Mouse (Mus musculus) forebrain, postnatal 0 days (tissue): ENCODE measurements around the gene Ism2. TPM values are rescaled to one million over a fixed set of nuclear protein-coding genes. Genes with fewer than 3 reads are reported as not detected.

Source experiments
- ATAC-seq: fragments of 200-750 bp; cut with Nextera tagmentation; 2 replicates; pipeline ENCODE4 v1.8.0; 2017; ENCODE audit warnings: mild to moderate bottlenecking, moderate library complexity
- DNase-seq: peaks from one replicate; pipeline ENCODE4 v3.0.0-alpha.2; 2015
- H3K27ac ChIP-seq: fragments of 300-500 bp; sonication (generic); 2 replicates; pipeline ENCODE4 v1.5.1; 2014; ENCODE audit warnings: low read depth, mild to moderate bottlenecking, antibody characterized with exemption, low read length, moderate library complexity, mixed read lengths
- H3K27me3 ChIP-seq: fragments of 300-500 bp; sonication (generic); 2 replicates; pipeline ENCODE4 v1.6.1; 2014; ENCODE audit warnings: mild to moderate bottlenecking, low read length, mixed read lengths; ENCODE audit not compliant: insufficient read depth
- H3K36me3 ChIP-seq: fragments of 300-500 bp; sonication (generic); 2 replicates; pipeline ENCODE4 v1.6.1; 2014; ENCODE audit warnings: mild to moderate bottlenecking, moderate library complexity; ENCODE audit not compliant: insufficient read depth
- H3K4me1 ChIP-seq: fragments of 300-500 bp; sonication (generic); 2 replicates; pipeline ENCODE4 v1.6.1; 2014; ENCODE audit warnings: antibody characterized with exemption; ENCODE audit not compliant: insufficient read depth
- H3K4me2 ChIP-seq: fragments of 300-500 bp; sonication (generic); 2 replicates; pipeline ENCODE4 v1.6.1; 2014; ENCODE audit warnings: low read depth, mild to moderate bottlenecking, moderate library complexity
- H3K4me3 ChIP-seq: fragments of 300-500 bp; sonication (generic); 2 replicates; pipeline ENCODE4 v1.5.1; 2014; ENCODE audit warnings: low read depth, low read length, mixed read lengths
- H3K9ac ChIP-seq: fragments of 300-500 bp; sonication (generic); 2 replicates; pipeline ENCODE4 v1.6.1; 2014; ENCODE audit warnings: mild to moderate bottlenecking
- H3K9me3 ChIP-seq: fragments of 300-500 bp; sonication (generic); 2 replicates; pipeline ENCODE4 v1.6.1; 2016; ENCODE audit warnings: low read length
- CTCF ChIP-seq: sonication (generic); IDR thresholded peaks from 2 replicates; pipeline ENCODE4 v1.5.1; 2016; ENCODE audit warnings: antibody characterized with exemption, control low read depth, low read depth
- WGBS: fragments of 180-500 bp; shearing (Covaris S2); extraction: QIAGEN DNeasy Blood & Tissue Kit; methylation state at CpG from one replicate; pipeline ENCODE4 v1.1.7; 2014; 5-methylcytosine and 5-hydroxymethylcytosine counted together
- polyA plus RNA-seq: library from polyadenylated mRNA; unstranded; fragments of >200 nt; fragmentation: Nextera tagmentation; extraction: Ambion mirVana; gene quantifications from 2 replicates; pipeline ENCODE4 v1.2.1, GENCODE M21; 2015
- total RNA-seq: library from RNA; depleted of rRNA; stranded (reverse); fragments of >200 nt; gene quantifications from 2 replicates; pipeline ENCODE4 v1.2.3, GENCODE M21; 2014

Gene Ism2
- total and polyA plus RNA-seq, 2 experiments from 2014 or later = 1.1 to 1.8 TPM

DNA sequence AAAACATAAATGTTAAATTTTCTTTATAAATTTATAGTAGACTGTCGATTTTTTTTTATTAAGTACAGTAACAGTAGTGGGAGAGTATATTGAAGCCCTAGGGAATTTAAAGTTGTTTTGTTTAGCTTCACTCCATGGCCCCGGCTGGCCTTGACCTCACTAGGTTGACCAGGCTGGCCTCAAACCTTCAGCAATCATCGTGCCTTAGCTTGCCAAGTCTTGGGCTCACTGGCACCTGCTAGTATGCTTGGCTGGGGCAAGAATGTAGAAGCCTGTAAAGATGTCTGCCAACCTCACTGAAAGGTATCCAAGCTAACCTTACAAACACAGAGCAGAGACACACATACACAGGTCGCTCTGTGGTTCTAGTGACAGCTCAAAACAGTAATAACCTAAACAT, 33.0 kb upstream of the Ism2 start:
- Histone ChIP-seq H3K36me3 (no peaks in the 10 kb centered on the region; the same call in 1 of the 2 replicates), H3K9ac (no peak overlapping the region), H3K4me1 (0 out of 2 replicates have a peak, but pooled peaks cover 8% of the 10 kb centered on the region), H3K4me2 (no peak overlapping the region), H3K9me3 (no peaks in the 10 kb centered on the region), H3K27me3 (no peaks in the 10 kb centered on the region), H3K27ac (no peak overlapping the region), H3K4me3 (no peak overlapping the region)
- WGBS = 73% methylated on average over 4 of the region's 4 CpGs
- DNase-seq (no peak), ATAC-seq (no peak)
- TF ChIP-seq CTCF = no peak

DNA sequence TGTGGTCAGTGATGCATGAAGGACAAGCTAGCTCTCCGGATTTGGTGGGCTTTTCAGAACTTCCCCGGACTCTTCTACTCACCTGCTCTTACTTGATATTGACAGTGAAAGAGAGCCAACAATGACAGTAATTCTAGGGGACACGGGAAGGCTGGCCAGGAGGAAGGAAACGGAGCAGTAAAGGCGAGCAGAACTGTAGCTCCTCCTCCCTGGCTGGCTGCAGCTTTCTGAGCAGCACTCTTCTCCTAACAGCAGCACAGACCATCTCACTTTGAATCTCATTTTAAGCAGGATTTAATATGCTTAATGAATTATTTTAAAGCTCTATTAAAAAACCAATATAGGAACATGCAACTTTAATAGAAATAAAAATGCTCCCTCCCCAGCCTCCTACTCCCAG, 32.4 kb upstream of the Ism2 start:
- no peak for TF ChIP-seq CTCF
- Histone ChIP-seq H3K4me3 (no peak overlapping the region), H3K9me3 (no peaks in the 10 kb centered on the region), H3K9ac (no peak overlapping the region), H3K27ac (no peak overlapping the region), H3K4me1 (0 out of 2 replicates have a peak, but pooled peaks cover 8% of the 10 kb centered on the region), H3K27me3 (no peaks in the 10 kb centered on the region), H3K4me2 (no peak overlapping the region), H3K36me3 (no peaks in the 10 kb centered on the region; the same call in 1 of the 2 replicates)
- WGBS = 19% methylated on average over 5 of the region's 5 CpGs
- no peak for DNase-seq
- ATAC-seq = no peak

DNA sequence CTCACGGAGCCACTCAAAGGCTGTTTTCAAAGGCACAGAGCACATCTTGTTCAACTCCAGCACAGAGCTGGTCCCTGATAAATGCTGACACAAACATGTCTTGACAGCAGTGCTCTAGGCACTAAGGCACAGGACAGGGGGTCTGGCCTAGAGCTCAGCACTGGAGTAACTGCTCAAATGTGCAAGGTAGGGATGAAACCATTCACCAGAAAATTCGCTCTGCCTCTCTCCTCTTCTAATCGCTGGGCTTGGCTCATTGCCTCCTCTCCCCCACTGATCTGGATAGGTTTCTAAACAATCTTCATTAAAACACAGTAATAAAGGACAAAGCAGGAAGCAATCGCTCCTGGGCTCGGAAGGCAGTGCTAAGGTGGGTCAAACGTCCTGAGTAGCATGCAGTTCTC, 31.6 kb upstream of the Ism2 start:
- no peak overlapping the region for H3K27ac ChIP-seq
- no peak for TF ChIP-seq CTCF
- no peak for ATAC-seq
- no peaks in the 10 kb centered on the region for H3K27me3 ChIP-seq
- no peak overlapping the region for H3K4me2 ChIP-seq
- H3K36me3 ChIP-seq = no peaks in the 10 kb centered on the region; the same call in 1 of the 2 replicates
- DNase-seq = no peak
- 32% methylated on average over 6 of the region's 6 CpGs for WGBS
- no peaks in the 10 kb centered on the region for H3K9me3 ChIP-seq
- H3K9ac ChIP-seq = no peak overlapping the region
- 0 out of 2 replicates have a peak, but pooled peaks cover 8% of the 10 kb centered on the region for H3K4me1 ChIP-seq
- H3K4me3 ChIP-seq = no peak overlapping the region

DNA sequence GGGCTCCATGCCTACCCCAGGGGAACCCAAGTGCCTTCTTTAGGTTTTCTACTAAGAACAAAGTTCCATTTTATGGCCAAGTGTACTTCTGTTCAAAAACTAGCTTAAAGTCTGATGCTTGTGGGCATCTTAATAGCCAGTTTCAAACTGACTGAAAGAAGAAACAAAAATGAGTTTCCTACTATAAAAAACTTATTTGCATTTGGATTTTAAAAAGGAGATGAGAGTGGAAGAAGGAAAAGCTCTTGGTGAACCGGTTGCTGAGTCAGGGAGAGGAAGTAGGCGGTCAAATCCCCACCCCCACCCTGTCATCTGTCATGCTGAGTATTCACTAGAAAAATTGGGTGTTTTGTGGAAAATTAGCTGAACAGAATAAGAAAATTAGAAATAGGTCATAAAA, 30.7 kb upstream of the Ism2 start:
- WGBS = 71% methylated on average over 2 of the region's 2 CpGs
- no peak overlapping the region for H3K9ac ChIP-seq
- ATAC-seq (no peak), DNase-seq (no peak)
- no peaks in the 10 kb centered on the region for H3K27me3 ChIP-seq
- no peak overlapping the region for H3K27ac ChIP-seq
- no peak overlapping the region for H3K4me3 ChIP-seq
- no peak for TF ChIP-seq CTCF
- 0 out of 2 replicates have a peak, but pooled peaks cover 8% of the 10 kb centered on the region for H3K4me1 ChIP-seq
- no peak overlapping the region for H3K4me2 ChIP-seq
- no peaks in the 10 kb centered on the region for H3K9me3 ChIP-seq
- H3K36me3 ChIP-seq = no peaks in the 10 kb centered on the region; the same call in 1 of the 2 replicates

DNA sequence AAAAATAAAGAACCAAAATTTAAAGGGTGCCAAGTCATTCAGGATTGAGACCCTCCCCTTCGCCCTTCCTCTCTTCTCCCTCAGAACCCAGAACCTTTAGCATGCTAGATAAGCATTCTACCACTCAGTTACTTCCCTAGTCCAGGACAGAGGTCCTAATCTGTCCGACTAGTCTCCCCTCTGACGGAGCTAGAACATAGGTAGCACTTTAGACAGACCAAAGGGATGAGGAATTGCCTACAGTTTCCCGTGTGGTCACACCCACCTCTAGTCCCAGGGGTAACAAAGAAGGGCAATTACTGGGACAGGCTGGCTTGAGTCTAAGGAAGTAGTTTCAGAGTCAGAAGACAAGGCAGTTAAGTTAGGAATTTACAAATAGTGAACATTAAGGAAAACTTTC, 28.5 kb upstream of the Ism2 start:
- Histone ChIP-seq H3K4me2 (no peak overlapping the region), H3K27ac (no peak overlapping the region), H3K4me3 (no peak overlapping the region), H3K27me3 (no peaks in the 10 kb centered on the region), H3K36me3 (no peaks in the 10 kb centered on the region; the same call in 1 of the 2 replicates), H3K9me3 (no peaks in the 10 kb centered on the region), H3K9ac (no peak overlapping the region), H3K4me1 (0 out of 2 replicates have a peak, but pooled peaks cover 8% of the 10 kb centered on the region)
- no peak for ATAC-seq
- no peak for TF ChIP-seq CTCF
- no peak for DNase-seq
- 24% methylated on average over 4 of the region's 4 CpGs for WGBS

DNA sequence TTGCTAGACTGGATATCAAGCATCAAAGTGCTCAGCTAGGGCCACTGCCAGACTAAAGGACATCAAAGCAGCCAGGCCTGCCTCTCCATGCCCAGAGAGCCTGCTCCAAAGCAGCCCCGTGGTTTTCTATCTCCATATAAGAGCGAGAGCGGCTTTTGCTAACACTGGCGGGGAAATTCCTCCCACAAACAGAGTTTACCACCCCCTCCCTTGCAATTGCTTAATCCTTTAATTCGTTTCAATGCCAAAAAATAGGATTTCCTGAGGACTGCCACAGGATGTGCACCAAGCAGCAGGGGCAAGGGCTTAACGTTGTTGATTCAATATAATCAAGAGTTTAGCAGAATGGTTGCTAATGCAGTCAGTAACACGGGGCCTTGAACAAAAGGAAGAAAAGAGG, 28.1 kb upstream of the Ism2 start:
- DNase-seq (no peak), ATAC-seq (peak; percentile 55)
- Histone ChIP-seq H3K27me3 (no peaks in the 10 kb centered on the region), H3K9me3 (no peaks in the 10 kb centered on the region), H3K9ac (no peak overlapping the region), H3K36me3 (no peaks in the 10 kb centered on the region; the same call in 1 of the 2 replicates), H3K4me3 (no peak overlapping the region), H3K27ac (no peak overlapping the region), H3K4me2 (no peak overlapping the region), H3K4me1 (0 out of 2 replicates have a peak, but pooled peaks cover 8% of the 10 kb centered on the region)
- 11% methylated on average over 7 of the region's 7 CpGs for WGBS
- TF ChIP-seq CTCF = no peak

DNA sequence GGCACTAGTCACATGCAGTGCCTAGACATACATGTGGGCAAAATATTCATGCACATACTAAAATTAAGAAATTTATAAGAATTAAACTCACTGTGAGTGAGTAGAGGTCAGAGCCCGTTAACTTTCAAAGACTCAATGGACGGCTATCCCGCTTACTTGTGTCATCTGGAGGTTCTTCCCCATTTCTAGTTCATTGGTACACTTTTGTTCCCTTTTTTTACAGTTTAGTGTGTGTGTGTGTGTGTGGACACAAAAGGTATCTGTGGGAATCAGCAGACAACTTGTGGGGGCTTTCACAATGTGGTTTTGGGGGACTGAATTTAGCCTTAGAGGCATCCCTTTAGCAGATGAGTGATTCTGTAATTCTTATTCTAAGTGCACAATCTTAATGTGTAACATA, 25.9 kb upstream of the Ism2 start:
- Histone ChIP-seq H3K9ac (no peak overlapping the region), H3K9me3 (no peaks in the 10 kb centered on the region), H3K4me1 (no peaks in the 10 kb centered on the region), H3K27me3 (no peaks in the 10 kb centered on the region), H3K4me2 (no peak overlapping the region), H3K4me3 (no peak overlapping the region), H3K36me3 (no peaks in the 10 kb centered on the region), H3K27ac (no peak overlapping the region)
- ATAC-seq (no peak), DNase-seq (no peak)
- WGBS = 93% methylated on average over 3 of the region's 3 CpGs
- TF ChIP-seq CTCF = no peak

DNA sequence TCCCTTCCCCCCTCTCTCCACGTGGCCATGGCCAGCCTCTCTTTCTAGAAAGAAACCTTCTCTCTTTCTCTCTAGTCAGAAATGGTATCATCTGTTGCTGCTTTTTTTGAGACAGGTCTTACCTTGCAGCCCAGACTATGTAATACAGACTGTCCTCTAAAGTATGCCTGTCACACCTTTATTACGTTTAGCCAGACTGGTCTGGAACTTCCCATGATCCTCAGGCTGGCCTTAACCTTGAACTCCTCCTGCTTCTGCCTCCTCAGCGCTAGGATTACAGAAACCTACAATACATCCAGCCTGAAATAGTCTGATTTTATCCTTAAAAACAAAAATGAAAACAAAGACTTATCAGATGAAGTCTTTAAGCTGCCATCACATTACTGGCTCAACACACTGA, 19.7 kb upstream of the Ism2 start:
- H3K27me3 ChIP-seq = no peaks in the 10 kb centered on the region
- WGBS = 82% methylated on average over 3 of the region's 3 CpGs
- no peak for DNase-seq
- no peak overlapping the region for H3K9ac ChIP-seq
- H3K4me1 ChIP-seq = no peaks in the 10 kb centered on the region
- TF ChIP-seq CTCF = no peak
- H3K4me3 ChIP-seq = no peak overlapping the region
- no peaks in the 10 kb centered on the region for H3K9me3 ChIP-seq
- H3K4me2 ChIP-seq = no peak overlapping the region
- no peak overlapping the region for H3K27ac ChIP-seq
- no peaks in the 10 kb centered on the region for H3K36me3 ChIP-seq
- ATAC-seq = no peak
